Mouse (Mus musculus): ENCODE measurements at regions not wholly inside any gene's neighbourhood (a gene's known extent, or its start where the extent isn't known, plus 50 kb on each side); places are given as distances from the start of the nearest gene placed in this dataset.

GRCm38 (mm10) chr15:62268189-62268588, 1345.4 kb upstream of the A1bg start:
- H3K79me2 ChIP-seq (ENCODE audit: control insufficient read depth, insufficient read depth, low read length, poor library complexity), result no peaks in the 10 kb centered on the region
- TF ChIP-seq JUND (IDR thresholded peaks at IDR 0.05; ENCODE audit: low read depth, low read length), result no peak
- TF ChIP-seq MYC (IDR thresholded peaks at IDR 0.05; ENCODE audit: low read depth, low read length), result no peak

DNA sequence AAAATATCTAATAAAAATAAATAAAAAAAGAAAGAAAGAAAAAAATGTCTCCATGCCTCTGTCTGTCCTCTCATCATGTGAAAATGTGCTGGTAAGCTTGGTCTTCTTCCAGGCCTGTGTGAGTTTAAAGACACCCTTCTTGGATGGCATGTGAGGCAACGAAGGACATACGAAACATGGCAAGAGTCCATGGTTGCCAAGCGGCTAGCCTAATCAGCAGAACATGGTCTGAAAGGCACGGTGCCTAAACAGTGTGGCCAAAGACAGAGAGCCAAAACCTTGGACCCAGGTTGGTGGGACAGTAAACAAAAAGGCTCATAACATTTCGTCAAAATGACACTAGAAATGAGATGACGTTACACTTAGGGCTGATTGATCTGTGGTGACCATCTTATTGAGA, 1344.7 kb upstream of the A1bg start:
- no peak for DNase-seq (ENCODE audit: low read depth, low spot score)
- no peak overlapping the region for H3K4me3 ChIP-seq (ENCODE audit: control insufficient read depth in 1 of 2, insufficient read depth in 1 of 2, low read depth in 2 of 2, low read length in 2 of 2)
- H3K79me2 ChIP-seq (ENCODE audit: control insufficient read depth, insufficient read depth, low read length, poor library complexity), result no peaks in the 10 kb centered on the region
- TF ChIP-seq ZKSCAN1 (IDR thresholded peaks at IDR 0.05; ENCODE audit: low read depth, low read length) (no peak), MEF2A (IDR thresholded peaks at IDR 0.05; ENCODE audit: extremely low read depth, insufficient replicate concordance, low read depth, low read length, poor library complexity, severe bottlenecking) (no peak), CHD2 (IDR thresholded peaks at IDR 0.05; ENCODE audit: low read length) (no peak), ZMIZ1 (IDR thresholded peaks at IDR 0.05; ENCODE audit: low read depth, low read length) (no peak), MAFK (IDR thresholded peaks at IDR 0.05; ENCODE audit: borderline replicate concordance, low read depth, low read length) (no peak), MXI1 (IDR thresholded peaks at IDR 0.05; ENCODE audit: low read depth, low read length) (no peak), NELFE (IDR thresholded peaks at IDR 0.05; ENCODE audit: low read depth, low read length) (no peak), TBP (IDR thresholded peaks at IDR 0.05; ENCODE audit: low read depth, low read length) (no peak)
- H3K27me3 ChIP-seq (ENCODE audit: control insufficient read depth in 1 of 2, insufficient read depth in 2 of 2, low read length in 2 of 2), result no peaks in the 10 kb centered on the region
- H3K9me3 ChIP-seq (replicated peaks; ENCODE audit: insufficient read depth, low read length), result no peaks in the 10 kb centered on the region
- H3K9ac ChIP-seq (ENCODE audit: control insufficient read depth, low read depth, low read length, poor library complexity, severe bottlenecking), result no peak overlapping the region
- H3K36me3 ChIP-seq (ENCODE audit: control insufficient read depth in 1 of 2, insufficient read depth in 2 of 2, low read length in 2 of 2), result peaks cover 0 to 11% of the 10 kb centered on the region in 2 experiments; a peak in 2 of 4 replicates
- H3K4me1 ChIP-seq (ENCODE audit: control insufficient read depth in 1 of 2, insufficient read depth in 2 of 2, low read length in 2 of 2), result peaks cover 2 to 8% of the 10 kb centered on the region in 2 experiments
- no peak overlapping the region for H3K27ac ChIP-seq (ENCODE audit: control insufficient read depth, low read depth, low read length)

More at GRCm38 (mm10) chr15:62268189-62268588, 1345.4 kb upstream of the A1bg start:
- Histone ChIP-seq H3K27ac (ENCODE audit: control insufficient read depth, low read depth, low read length) (no peak overlapping the region), H3K36me3 (ENCODE audit: control insufficient read depth in 1 of 2, insufficient read depth in 2 of 2, low read length in 2 of 2) (peaks cover 0 to 8% of the 10 kb centered on the region in 2 experiments; a peak in 2 of 4 replicates), H3K4me1 (ENCODE audit: control insufficient read depth in 1 of 2, insufficient read depth in 2 of 2, low read length in 2 of 2) (peaks cover 2 to 6% of the 10 kb centered on the region in 2 experiments), H3K27me3 (ENCODE audit: control insufficient read depth in 1 of 2, insufficient read depth in 2 of 2, low read length in 2 of 2) (no peaks in the 10 kb centered on the region), H3K9me3 (replicated peaks; ENCODE audit: insufficient read depth, low read length) (no peaks in the 10 kb centered on the region), H3K9ac (ENCODE audit: control insufficient read depth, low read depth, low read length, poor library complexity, severe bottlenecking) (no peak overlapping the region), H3K4me3 (ENCODE audit: control insufficient read depth in 1 of 2, insufficient read depth in 1 of 2, low read depth in 2 of 2, low read length in 2 of 2) (no peak overlapping the region)
- DNase-seq (ENCODE audit: low read depth, low spot score), result no peak

DNA sequence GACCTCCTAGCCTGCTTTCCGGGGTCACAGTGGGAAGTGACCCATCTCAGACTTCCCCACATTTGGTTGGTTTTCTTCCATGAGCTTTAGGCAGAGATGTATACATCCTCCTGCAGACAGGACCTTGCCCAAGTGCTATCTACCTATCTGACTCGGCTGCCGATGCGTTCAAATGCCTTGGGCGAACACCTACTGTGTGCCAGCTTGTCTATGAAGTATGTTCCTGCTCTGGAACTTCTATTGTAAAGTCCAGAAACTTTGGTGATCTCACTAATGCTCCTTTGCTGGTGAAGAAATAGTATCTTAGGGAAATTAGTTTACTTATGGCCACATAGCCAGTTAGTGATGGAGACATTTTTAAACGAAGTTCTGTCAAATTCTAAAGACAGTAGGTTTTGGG, 1343.2 kb upstream of the A1bg start:
- Histone ChIP-seq H3K4me1 (ENCODE audit: control insufficient read depth in 1 of 2, insufficient read depth in 2 of 2, low read length in 2 of 2) (peaks cover 2 to 8% of the 10 kb centered on the region in 2 experiments; a peak in 3 of 4 replicates), H3K27me3 (ENCODE audit: control insufficient read depth in 1 of 2, insufficient read depth in 2 of 2, low read length in 2 of 2) (no peaks in the 10 kb centered on the region), H3K9me3 (replicated peaks; ENCODE audit: insufficient read depth, low read length) (no peaks in the 10 kb centered on the region), H3K36me3 (ENCODE audit: control insufficient read depth in 1 of 2, insufficient read depth in 2 of 2, low read length in 2 of 2) (peaks cover 0 to 14% of the 10 kb centered on the region in 2 experiments; a peak in 2 of 4 replicates), H3K9ac (ENCODE audit: control insufficient read depth, low read depth, low read length, poor library complexity, severe bottlenecking) (no peak overlapping the region), H3K4me3 (ENCODE audit: control insufficient read depth in 1 of 2, insufficient read depth in 1 of 2, low read depth in 2 of 2, low read length in 2 of 2) (no peak overlapping the region), H3K79me2 (ENCODE audit: control insufficient read depth, insufficient read depth, low read length, poor library complexity) (no peaks in the 10 kb centered on the region), H3K27ac (ENCODE audit: control insufficient read depth, low read depth, low read length) (no peak overlapping the region)
- no peak for DNase-seq (ENCODE audit: low read depth, low spot score)
- TF ChIP-seq CTCF (IDR thresholded peaks at IDR 0.05 in 2 of 3, conservative IDR thresholded peaks at IDR 0.05 in 1 of 3; ENCODE audit: control insufficient read depth in 1 of 3, insufficient read depth in 1 of 3, low read depth in 2 of 3, low read length in 3 of 3, poor library complexity in 1 of 3, severe bottlenecking in 1 of 3) (no peak), ZKSCAN1 (IDR thresholded peaks at IDR 0.05; ENCODE audit: low read depth, low read length) (0 out of 2 replicates have a peak, but pooled peaks have one; percentile 32)
